Mouse (Mus musculus) right cerebral cortex, adult 2 months (tissue): ENCODE data around the gene Ccdc115.
"Not testable (repeated sequence)": the region's sequence is repeated elsewhere in the genome, so short reads cannot be mapped to it uniquely, and the experiment has no call there.

Experiments
- DNase-seq, 2 experiments: peaks; one replicate each; pipeline ENCODE4 v3.0.0; 2021 to 2022; ENCODE audit warnings: low spot score in 2 of 2

Gene Ccdc115

GRCm38 (mm10) chr1:34438381-34439051 lies 956 bp downstream of the Ccdc115 start:
- no peak for DNase-seq

DNA sequence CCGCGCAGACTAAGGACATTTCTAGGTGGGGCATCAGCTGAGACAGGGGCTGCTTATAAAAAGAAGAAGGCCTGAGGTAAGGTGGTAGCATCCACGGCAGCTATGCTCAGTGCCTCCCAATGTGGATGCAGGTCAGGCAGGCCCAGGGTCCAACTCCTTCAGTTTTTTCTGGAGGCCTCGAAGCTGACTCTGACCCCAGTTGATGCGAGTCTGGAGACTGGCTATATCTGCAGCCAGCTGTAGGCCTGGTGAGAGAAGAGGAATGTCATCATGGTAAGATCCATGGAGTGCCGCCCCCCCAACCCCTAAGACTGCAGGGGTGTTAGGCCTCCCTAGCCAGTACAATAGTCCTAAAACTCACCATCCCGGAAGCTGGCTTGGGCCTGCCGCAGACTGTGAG lies 2.1 kb downstream of the Ccdc115 start:
- not testable (repeated sequence) for DNase-seq

DNA sequence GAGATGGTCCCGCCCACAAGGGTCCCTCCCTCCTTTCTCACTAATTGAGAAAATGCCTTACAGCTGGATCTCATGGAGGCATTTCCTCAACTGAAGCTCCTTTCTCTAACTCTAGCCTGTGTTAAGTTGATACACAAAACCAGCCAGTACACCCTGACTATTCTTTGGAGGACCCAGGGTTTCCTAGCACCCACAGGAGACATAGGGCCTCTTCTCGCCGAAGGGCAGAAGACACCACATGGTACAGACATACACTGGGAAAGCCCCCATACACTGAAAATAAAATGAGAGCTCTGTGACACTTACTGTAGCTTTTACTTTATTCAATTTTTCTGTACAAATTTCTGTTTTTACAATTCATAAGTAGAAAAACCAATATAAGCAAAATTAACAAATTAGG lies 3.1 kb downstream of the Ccdc115 start:
- no peak for DNase-seq

DNA sequence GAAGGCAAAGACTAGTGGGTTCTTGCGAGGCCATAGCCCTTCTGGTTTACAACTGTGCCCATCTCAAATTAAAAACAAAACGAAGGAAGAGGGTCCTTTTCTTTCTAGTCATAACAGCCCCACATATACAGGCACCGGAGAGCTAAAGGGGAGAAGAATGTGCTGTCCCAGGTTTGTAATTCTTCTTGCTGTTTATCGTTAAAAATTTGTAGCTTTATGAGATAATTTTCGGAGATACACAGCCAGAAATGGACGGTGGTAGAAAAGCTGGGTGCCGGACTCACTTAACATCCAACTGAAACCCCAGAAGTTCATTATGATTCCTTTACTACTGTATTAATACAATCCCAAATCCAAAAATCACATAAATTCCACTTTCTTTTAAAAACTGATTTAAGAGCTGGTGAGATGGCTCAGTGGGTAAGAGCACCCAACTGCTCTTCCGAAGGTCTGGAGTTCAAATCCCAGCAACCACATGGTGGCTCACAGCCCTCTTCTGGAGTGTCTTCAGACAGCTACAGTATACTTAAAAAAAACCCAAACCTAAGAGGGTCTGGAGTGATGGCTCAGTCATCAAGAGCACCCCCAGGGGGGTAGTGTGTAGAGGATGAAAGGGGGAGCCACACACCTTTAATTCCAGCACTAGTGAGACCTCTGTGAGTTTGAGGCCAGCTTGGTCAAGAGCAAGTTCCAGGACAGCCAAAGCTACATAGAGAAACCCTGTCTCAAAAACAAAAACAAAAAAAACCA lies 3.9 kb downstream of the Ccdc115 start:
- DNase-seq = no peak

- peak; percentile 96 to 99 for DNase-seq
Measured at GRCm38 (mm10) chr1:34434660-34435160, 4.8 kb downstream of the Ccdc115 start.

DNA sequence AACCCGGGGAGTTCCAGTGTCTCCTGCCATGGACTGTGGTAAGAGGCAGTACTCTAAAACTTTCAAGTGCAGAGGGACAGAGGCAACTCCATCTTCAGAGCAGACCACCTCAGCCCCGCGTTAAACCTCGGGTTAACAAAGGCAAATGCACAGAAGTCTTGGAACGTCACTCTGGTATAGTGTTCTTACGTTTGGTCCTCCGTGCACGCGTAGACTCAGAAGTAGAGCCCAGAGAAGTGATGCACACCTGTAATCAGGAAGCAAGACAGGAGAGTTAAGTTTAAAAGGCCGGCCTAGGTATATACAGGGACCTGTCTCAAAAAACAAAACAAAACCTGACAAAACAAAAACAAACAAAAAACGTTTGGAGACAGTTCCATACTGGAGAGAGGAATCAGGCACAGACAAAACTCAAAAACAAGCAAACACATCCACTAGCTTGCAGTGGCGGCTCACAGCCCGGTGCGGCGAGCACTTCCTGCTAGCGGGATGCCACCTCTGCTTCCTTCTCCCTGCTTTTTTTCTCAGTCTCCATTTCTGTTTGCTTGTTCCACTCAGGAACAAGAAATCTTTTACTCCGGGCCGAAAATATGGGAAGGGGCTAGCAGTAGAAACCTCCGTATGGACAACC lies 5.5 kb downstream of the Ccdc115 start:
- peak in 1 of 2 experiments; percentile 27 for DNase-seq

- DNase-seq = peak; percentile 46 to 48
Measured at GRCm38 (mm10) chr1:34432776-34433481, 6.5 kb downstream of the Ccdc115 start.

DNA sequence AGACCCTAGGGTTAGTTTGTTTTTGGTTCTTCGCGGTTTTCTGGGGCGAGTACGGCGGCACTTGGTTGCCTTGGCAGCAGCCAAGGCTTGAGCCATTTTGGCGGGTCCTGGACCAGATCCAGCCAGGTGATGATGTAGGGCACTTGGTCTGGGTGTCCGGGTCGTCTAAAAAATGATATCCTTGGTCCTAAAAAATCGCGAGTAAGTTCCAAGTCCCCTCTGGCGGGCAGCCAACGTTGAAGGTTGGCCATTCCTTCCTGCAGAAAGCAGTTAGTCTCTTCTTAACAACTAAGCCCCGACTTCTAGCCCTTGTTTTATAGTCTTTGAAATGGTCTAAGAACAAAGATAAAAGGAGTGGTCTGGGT lies 7.1 kb downstream of the Ccdc115 start:
- DNase-seq = peak in 1 of 2 experiments; percentile 6

- no peak for DNase-seq
Measured at GRCm38 (mm10) chr1:34431431-34431830, 8.0 kb downstream of the Ccdc115 start.

GRCm38 (mm10) chr1:34430981-34431380 lies 8.5 kb downstream of the Ccdc115 start:
- DNase-seq = no peak

DNA sequence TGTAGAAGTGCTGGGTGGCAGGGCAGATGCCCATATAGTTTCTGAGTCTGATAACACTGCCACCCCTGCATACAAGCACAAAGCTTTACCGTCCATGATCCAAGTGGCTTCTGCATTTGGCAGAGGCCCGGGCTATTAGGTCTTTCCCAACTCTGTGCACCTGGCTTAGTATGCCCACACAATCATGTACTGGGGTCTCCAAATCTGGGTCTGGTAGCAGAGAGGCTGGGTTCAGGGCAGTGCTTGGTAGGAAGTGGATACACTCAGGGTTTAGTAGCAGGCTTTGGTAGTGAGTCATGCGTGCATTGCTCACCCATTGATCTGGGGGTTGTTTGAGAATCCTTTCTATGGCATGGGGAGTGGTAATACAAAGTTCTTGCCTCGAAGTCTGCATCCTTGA lies 10.2 kb downstream of the Ccdc115 start:
- DNase-seq = no peak

DNA sequence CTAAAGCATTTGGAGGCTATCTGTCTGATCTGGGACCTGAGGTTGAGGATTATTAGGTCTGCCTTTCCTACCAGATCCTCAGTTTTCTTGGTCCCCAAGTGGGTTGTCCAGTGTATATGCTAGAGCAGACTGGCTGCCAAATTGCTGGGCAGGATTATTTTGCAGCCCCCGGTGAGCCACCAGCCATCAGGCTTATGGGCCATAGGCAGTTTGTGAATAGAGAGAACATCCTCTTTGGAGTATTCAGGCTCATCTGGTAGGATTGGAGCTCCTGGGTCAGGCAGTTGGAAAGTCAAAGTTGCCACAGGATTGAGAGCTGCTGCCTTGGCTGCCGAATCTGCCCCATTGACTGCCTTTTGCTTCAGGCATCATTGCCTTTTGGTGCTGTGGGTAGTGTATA lies 11.0 kb downstream of the Ccdc115 start:
- DNase-seq = no peak

DNA sequence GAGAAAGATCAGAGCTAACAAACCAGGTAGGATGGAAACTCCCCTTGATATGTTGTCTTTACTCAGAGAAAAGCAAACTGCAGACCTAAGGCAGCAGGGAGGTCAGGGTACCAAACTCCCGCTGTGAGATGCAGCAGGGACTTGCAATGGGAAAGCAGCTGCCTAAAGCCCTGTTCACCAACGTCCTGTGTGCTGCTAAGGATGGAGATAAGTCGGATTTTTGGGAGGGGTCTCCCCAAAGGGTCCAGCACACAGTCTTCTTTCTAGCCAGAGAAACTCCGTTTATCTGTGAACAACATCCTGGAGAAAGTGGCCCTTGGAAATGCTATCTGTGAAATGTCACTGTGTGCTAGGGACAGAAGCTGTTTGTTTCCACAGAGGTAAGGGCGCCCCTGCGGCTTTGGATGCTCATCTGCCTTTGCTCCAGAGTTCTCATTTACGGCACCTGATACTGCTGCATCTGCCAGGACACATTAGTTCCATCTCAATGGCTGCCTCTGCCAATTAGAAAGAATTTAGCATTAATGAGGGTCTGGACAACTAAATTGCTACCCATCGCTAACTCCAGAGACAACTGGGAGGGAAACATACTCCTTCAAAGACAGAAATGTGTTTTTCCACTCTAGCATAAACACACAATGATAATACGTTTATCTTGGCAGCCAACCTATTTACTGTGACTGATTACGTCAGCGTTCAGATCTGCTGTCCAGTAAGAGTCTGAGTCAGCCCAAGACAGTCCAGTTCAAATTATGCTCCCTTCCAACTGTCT lies 40.1 kb downstream of the Ccdc115 start:
- DNase-seq = no peak

GRCm38 (mm10) chr1:34396321-34396720 lies 43.2 kb downstream of the Ccdc115 start:
- DNase-seq = no peak

- DNase-seq = no peak
Measured at GRCm38 (mm10) chr1:34389234-34389891, 50.1 kb downstream of the Ccdc115 start.

- DNase-seq = peak in 1 of 2 experiments; percentile 10
Measured at GRCm38 (mm10) chr1:34388849-34389233, 50.6 kb downstream of the Ccdc115 start.

GRCm38 (mm10) chr1:34387346-34388327 lies 51.8 kb downstream of the Ccdc115 start:
- DNase-seq = no peak
